Mouse (Mus musculus): ENCODE measurements at regions not wholly inside any gene's neighbourhood (a gene's known extent, or its start where the extent isn't known, plus 50 kb on each side); places are given as distances from the start of the nearest gene placed in this dataset.

DNA sequence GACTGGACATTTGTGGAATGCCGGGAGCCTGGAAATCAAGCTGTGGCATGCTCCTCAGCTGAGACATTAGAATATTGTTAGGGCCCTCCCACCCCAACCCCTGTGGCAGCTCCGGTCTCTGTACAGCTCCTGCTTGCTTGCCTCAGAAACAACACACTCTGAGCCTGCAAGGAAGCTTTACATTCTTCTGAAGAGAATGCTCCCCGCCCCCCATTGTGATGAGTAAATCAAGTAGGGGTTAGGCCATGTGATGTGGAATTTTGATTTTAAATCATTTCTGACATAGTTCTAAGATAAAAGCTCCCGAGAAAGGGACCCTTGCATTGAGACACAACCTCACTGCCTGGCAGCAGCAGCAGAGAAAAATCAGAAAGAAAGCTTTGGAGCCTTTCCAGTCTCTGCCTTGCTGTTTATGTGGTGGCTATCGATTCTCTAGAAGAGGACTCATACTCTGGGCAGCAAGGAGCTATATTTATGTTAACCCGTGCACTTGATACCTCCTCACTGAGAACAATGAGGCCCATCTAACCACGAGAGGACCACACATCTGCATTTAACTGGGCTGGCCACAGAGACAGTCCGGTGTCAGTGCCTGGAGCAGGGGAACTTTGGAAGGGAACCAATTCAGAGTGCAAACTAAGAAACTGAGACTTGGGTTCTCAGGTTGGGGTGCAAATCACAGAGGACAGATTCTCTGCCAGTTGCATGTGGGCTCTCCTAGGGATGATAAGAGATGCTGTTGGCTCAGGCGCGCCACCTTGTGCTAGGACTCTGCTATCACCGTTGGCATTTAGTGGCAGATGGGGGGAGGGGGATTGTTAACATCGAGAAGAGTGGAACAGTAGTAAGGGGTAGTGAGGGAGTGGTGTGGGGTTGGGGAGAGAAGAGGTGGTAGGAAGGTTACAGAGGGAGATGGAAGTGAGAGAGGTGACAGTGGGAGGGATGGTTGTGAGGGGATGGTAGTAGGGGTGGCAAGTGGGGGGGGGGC lies 218.7 kb upstream of the Camk1g start:
- no peak for TF ChIP-seq NANOG (IDR thresholded peaks at IDR 0.05; ENCODE audit: borderline replicate concordance, low read length)
- peak; percentile 88 for TF ChIP-seq CTCF (conservative IDR thresholded peaks at IDR 0.05; ENCODE audit: low read length)
- no peak for TF ChIP-seq POU5F1 (IDR thresholded peaks at IDR 0.05; ENCODE audit: borderline replicate concordance, low read length)
- no peaks in the 10 kb centered on the region for H3K9me3 ChIP-seq (ENCODE audit: low read length)

DNA sequence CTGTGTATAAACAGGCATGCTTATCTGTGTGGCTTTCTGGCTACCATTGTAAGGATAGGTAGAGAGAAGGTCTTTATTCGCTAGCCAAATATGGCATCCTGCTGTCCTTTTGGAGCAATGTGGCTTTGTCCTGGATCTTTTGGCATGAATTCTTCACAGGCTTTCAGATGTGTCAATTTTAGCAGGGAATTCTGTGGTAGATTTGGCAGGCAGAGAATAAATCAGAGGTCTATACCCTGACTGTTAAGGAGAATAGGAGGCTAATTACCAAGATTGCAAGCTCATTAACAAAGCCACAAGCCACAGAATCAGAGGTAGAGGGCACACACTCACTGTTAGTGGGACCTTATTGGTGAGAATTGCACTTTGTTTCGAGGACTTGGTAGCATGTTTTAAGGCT lies 217.2 kb upstream of the Camk1g start:
- Histone ChIP-seq H3K4me1 (replicated peaks; ENCODE audit: low read depth, low read length) (peaks cover 41% of the 10 kb centered on the region), H3K9me3 (ENCODE audit: low read length) (no peaks in the 10 kb centered on the region), H3K27me3 (ENCODE audit: insufficient read depth, low read length) (no peaks in the 10 kb centered on the region), H3K4me3 (replicated peaks; ENCODE audit: low read length) (no peak overlapping the region), H3K36me3 (ENCODE audit: insufficient read depth, low read length) (no peaks in the 10 kb centered on the region)
- TF ChIP-seq POU5F1 (IDR thresholded peaks at IDR 0.05; ENCODE audit: borderline replicate concordance, low read length) = no peak
- TF ChIP-seq CTCF (conservative IDR thresholded peaks at IDR 0.05; ENCODE audit: low read length) = no peak
- no peak for TF ChIP-seq NANOG (IDR thresholded peaks at IDR 0.05; ENCODE audit: borderline replicate concordance, low read length)

More for the DNA sequence above, 218.7 kb upstream of the Camk1g start:
- peaks cover 42% of the 10 kb centered on the region for H3K4me1 ChIP-seq (replicated peaks; ENCODE audit: low read depth, low read length)
- no peak overlapping the region for H3K4me3 ChIP-seq (replicated peaks; ENCODE audit: low read length)
- H3K36me3 ChIP-seq (ENCODE audit: insufficient read depth, low read length) = no peaks in the 10 kb centered on the region
- no peaks in the 10 kb centered on the region for H3K27me3 ChIP-seq (ENCODE audit: insufficient read depth, low read length)

DNA sequence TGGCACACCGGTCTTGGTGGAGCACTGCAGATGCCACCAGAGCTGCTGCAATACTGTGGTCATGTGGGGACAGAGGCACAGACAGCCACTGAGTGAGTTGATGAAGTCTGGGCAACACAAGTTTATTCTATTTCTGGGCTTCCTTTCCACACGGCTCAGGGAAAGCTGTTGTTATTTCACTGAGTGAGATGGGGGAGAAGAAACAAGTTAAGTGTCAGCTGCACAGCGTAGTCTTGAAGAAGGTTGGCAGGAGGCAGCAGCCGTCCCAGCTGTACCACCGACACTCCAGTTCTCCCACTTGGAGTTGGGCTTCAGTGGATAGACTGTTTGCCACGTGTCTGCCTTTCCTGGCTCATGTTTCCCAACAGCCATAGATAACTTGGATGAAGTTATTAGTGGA lies 216.8 kb upstream of the Camk1g start:
- H3K27me3 ChIP-seq (ENCODE audit: insufficient read depth, low read length) = no peaks in the 10 kb centered on the region
- no peaks in the 10 kb centered on the region for H3K9me3 ChIP-seq (ENCODE audit: low read length)
- TF ChIP-seq NANOG (IDR thresholded peaks at IDR 0.05; ENCODE audit: borderline replicate concordance, low read length) (no peak), CTCF (conservative IDR thresholded peaks at IDR 0.05; ENCODE audit: low read length) (no peak), POU5F1 (IDR thresholded peaks at IDR 0.05; ENCODE audit: borderline replicate concordance, low read length) (no peak)
- H3K4me1 ChIP-seq (replicated peaks; ENCODE audit: low read depth, low read length) = peaks cover 41% of the 10 kb centered on the region
- no peak overlapping the region for H3K4me3 ChIP-seq (replicated peaks; ENCODE audit: low read length)
- H3K36me3 ChIP-seq (ENCODE audit: insufficient read depth, low read length) = no peaks in the 10 kb centered on the region

- Histone ChIP-seq H3K4me3 (replicated peaks; ENCODE audit: low read length) (no peak overlapping the region), H3K36me3 (ENCODE audit: insufficient read depth, low read length) (no peaks in the 10 kb centered on the region), H3K27me3 (ENCODE audit: insufficient read depth, low read length) (no peaks in the 10 kb centered on the region), H3K9me3 (ENCODE audit: low read length) (no peaks in the 10 kb centered on the region), H3K4me1 (replicated peaks; ENCODE audit: low read depth, low read length) (peaks cover 39% of the 10 kb centered on the region)
- no peak for TF ChIP-seq CTCF (conservative IDR thresholded peaks at IDR 0.05; ENCODE audit: low read length)
- no peak for TF ChIP-seq POU5F1 (IDR thresholded peaks at IDR 0.05; ENCODE audit: borderline replicate concordance, low read length)
- no peak for TF ChIP-seq NANOG (IDR thresholded peaks at IDR 0.05; ENCODE audit: borderline replicate concordance, low read length)
Measured at GRCm38 (mm10) chr1:193583791-193584190, 213.7 kb upstream of the Camk1g start.

GRCm38 (mm10) chr1:193580393-193580792 lies 210.3 kb upstream of the Camk1g start:
- no peak for TF ChIP-seq NANOG (IDR thresholded peaks at IDR 0.05; ENCODE audit: borderline replicate concordance, low read length)
- no peak for TF ChIP-seq POU5F1 (IDR thresholded peaks at IDR 0.05; ENCODE audit: borderline replicate concordance, low read length)
- no peak for TF ChIP-seq CTCF (conservative IDR thresholded peaks at IDR 0.05; ENCODE audit: low read length)
- H3K4me1 ChIP-seq (replicated peaks; ENCODE audit: low read depth, low read length) = peaks cover 37% of the 10 kb centered on the region
- no peaks in the 10 kb centered on the region; the same call in 1 of the 2 replicates for H3K9me3 ChIP-seq (ENCODE audit: low read length)
- H3K4me3 ChIP-seq (replicated peaks; ENCODE audit: low read length) = no peak overlapping the region
- no peaks in the 10 kb centered on the region for H3K36me3 ChIP-seq (ENCODE audit: insufficient read depth, low read length)
- H3K27me3 ChIP-seq (ENCODE audit: insufficient read depth, low read length) = peaks cover under 1% of the 10 kb centered on the region

- Histone ChIP-seq H3K36me3 (ENCODE audit: insufficient read depth, low read length) (no peaks in the 10 kb centered on the region), H3K27me3 (ENCODE audit: insufficient read depth, low read length) (peaks cover 8% of the 10 kb centered on the region), H3K4me3 (replicated peaks; ENCODE audit: low read length) (no peak overlapping the region), H3K9me3 (ENCODE audit: low read length) (no peaks in the 10 kb centered on the region; the same call in 1 of the 2 replicates), H3K4me1 (replicated peaks; ENCODE audit: low read depth, low read length) (peaks cover 32% of the 10 kb centered on the region)
- no peak for TF ChIP-seq CTCF (conservative IDR thresholded peaks at IDR 0.05; ENCODE audit: low read length)
- TF ChIP-seq POU5F1 (IDR thresholded peaks at IDR 0.05; ENCODE audit: borderline replicate concordance, low read length) = no peak
- peak; percentile 75; the same call in 1 of the 2 replicates for TF ChIP-seq NANOG (IDR thresholded peaks at IDR 0.05; ENCODE audit: borderline replicate concordance, low read length)
Measured at GRCm38 (mm10) chr1:193579671-193580070, 209.6 kb upstream of the Camk1g start.

DNA sequence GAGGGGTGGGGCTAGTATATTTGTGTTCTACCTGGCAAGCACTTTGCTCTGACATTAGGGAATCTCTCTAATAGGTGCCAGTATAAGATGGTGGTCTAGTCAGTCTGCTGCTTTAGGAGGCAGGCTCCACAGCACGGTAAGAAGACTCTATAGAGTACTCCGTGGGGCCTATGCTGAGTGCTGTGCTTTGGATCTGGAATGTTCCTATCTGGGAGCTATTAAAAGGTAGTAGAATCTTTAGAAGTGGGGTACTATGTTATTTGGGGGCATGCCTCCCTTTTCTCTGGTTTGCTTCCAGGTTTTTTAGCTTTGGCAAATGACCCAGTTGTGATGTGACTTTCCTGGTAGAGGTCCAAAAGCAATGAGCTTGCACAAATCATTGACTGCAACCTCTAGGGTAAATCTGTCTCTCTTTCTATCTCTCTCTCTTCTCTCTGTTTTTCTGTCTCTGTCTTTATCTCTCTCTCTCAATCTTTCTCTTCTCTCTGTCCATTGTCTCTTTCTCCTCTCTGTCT lies 208.6 kb upstream of the Camk1g start:
- no peaks in the 10 kb centered on the region for H3K36me3 ChIP-seq (ENCODE audit: insufficient read depth, low read length)
- peaks cover 31% of the 10 kb centered on the region for H3K4me1 ChIP-seq (replicated peaks; ENCODE audit: low read depth, low read length)
- no peak overlapping the region for H3K4me3 ChIP-seq (replicated peaks; ENCODE audit: low read length)
- TF ChIP-seq POU5F1 (IDR thresholded peaks at IDR 0.05; ENCODE audit: borderline replicate concordance, low read length) (no peak), NANOG (IDR thresholded peaks at IDR 0.05; ENCODE audit: borderline replicate concordance, low read length) (no peak), CTCF (conservative IDR thresholded peaks at IDR 0.05; ENCODE audit: low read length) (no peak)
- peaks cover 13% of the 10 kb centered on the region for H3K27me3 ChIP-seq (ENCODE audit: insufficient read depth, low read length)
- H3K9me3 ChIP-seq (ENCODE audit: low read length) = no peaks in the 10 kb centered on the region; the same call in 1 of the 2 replicates

GRCm38 (mm10) chr1:193577821-193578220 lies 207.7 kb upstream of the Camk1g start:
- H3K4me3 ChIP-seq (replicated peaks; ENCODE audit: low read length) = no peak overlapping the region

More at GRCm38 (mm10) chr1:193577821-193578220, 207.7 kb upstream of the Camk1g start:
- H3K36me3 ChIP-seq (ENCODE audit: insufficient read depth, low read length) = no peaks in the 10 kb centered on the region
- no peaks in the 10 kb centered on the region; the same call in 1 of the 2 replicates for H3K9me3 ChIP-seq (ENCODE audit: low read length)
- TF ChIP-seq CTCF (conservative IDR thresholded peaks at IDR 0.05; ENCODE audit: low read length) (no peak), NANOG (IDR thresholded peaks at IDR 0.05; ENCODE audit: borderline replicate concordance, low read length) (no peak), POU5F1 (IDR thresholded peaks at IDR 0.05; ENCODE audit: borderline replicate concordance, low read length) (no peak)
- peaks cover 13% of the 10 kb centered on the region for H3K27me3 ChIP-seq (ENCODE audit: insufficient read depth, low read length)
- H3K4me1 ChIP-seq (replicated peaks; ENCODE audit: low read depth, low read length) = peaks cover 31% of the 10 kb centered on the region

Measured in E14TG2a.4 (cell line).